Mouse (Mus musculus): ENCODE measurements at regions not wholly inside any gene's neighbourhood (a gene's known extent, or its start where the extent isn't known, plus 50 kb on each side); places are given as distances from the start of the nearest gene placed in this dataset.

GRCm38 (mm10) chr2:179228096-179228495 lies 214.1 kb upstream of the Cdh4 start:
- TF ChIP-seq CTCF (IDR thresholded peaks at IDR 0.05; ENCODE audit: borderline replicate concordance, insufficient read depth, low read depth, low read length) (no peak), POLR2A (IDR thresholded peaks at IDR 0.05; ENCODE audit: borderline replicate concordance, insufficient read depth, low read length) (no peak)
